Mouse (Mus musculus) heart, adult 9 months (tissue): Measurements from ENCODE around the gene Rxylt1.

Experiments
- DNase-seq, 2 experiments: peaks; one replicate each; pipeline ENCODE4 v3.0.0; 2022; ENCODE audit warnings: low spot score in 2 of 2

Rxylt1 gene

DNA sequence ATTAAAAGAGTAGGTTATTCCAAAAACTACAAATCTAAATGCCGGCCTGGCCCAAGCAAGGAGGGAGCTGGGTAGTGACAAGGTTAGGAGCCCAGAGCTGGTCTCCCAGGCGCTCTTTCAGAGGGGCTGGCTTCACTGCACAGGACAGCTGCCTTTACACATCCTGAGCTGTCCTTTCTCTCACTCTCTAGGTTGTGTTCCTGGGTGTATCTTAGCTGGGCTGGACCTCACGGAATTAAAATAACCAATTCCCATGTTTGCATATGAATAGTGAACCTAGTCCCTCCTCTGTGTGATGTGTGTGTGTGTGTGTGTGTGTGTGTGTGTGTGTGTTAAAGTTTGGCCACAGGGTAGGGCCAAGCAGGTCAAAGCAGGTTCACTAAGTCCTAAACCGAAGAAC, 52.2 kb downstream of the Rxylt1 start:
- DNase-seq = no peak

DNA sequence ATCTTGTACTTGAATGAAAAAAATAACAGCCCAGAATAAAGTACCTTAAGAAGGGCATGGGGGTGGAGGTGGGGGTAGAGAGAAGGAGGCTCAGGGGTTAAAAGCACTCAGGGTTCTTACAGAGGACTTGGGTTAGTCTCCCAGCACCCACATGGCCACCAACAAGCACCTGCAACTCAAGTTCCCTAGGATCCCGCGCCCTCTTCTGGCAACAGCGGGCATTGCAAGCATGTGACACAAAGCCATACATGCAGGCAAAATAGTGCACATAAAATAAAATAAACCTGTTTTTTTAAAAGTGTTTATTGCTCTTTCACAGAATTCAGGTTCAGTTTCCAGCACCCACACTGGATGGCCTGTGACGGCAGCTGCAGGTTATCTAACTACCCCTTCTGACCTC, 56.8 kb downstream of the Rxylt1 start:
- no peak for DNase-seq

DNA sequence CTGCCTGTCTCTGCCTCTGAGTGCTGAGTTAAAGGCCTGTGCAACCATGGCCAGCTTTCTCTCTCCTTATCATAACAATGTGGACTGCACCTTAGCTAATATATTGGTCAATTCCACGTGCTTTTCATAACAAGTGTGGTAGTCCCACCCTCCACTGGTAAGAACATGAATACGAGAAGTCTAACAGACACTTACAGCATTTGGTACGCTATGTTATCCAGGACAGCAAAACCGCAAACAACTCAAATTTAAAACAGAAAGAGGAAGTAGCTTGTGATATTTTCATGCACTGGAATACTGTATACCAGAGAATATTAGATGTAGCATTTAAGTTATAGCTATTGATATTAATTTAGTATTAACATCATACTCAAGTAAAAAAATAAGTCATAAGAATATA, 57.6 kb downstream of the Rxylt1 start:
- DNase-seq = no peak

DNA sequence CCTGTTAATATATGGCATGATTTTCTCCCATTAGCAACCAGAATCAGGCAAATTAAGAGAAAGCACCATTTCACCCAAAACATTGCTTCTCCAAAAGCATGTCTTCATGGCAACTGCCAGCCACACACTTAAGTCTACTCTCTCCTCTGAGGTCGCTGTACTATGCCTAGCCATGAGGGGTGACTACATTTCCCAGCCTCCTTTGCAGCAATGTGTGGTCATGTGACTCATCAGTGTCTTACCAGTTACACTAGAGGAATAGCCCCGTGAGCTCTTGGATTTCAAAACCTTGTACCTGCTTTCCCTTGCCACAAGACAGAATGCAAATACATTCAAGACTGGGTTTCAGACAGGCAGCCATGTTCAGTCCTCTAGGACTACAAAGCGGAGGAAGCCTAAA, 58.6 kb downstream of the Rxylt1 start:
- DNase-seq = no peak

DNA sequence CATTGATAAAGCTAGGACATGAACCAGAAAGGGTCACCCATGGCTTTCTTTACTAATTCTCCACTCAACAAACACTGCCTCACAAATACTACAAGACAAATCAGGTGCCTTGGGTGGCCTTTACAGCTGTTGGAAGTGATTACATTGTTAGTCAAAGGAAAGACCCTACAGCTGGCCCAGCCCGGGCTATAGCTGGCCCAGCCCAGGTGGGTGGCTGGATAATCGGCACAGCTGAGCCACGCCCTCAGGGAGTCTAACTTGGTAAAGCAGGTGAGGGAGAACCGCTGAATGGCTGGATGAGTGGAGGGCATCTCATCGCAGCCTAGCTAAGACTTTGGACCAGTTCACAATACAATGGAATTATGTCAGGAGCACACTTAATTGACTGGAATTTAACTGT, 63.9 kb downstream of the Rxylt1 start:
- no peak for DNase-seq

DNA sequence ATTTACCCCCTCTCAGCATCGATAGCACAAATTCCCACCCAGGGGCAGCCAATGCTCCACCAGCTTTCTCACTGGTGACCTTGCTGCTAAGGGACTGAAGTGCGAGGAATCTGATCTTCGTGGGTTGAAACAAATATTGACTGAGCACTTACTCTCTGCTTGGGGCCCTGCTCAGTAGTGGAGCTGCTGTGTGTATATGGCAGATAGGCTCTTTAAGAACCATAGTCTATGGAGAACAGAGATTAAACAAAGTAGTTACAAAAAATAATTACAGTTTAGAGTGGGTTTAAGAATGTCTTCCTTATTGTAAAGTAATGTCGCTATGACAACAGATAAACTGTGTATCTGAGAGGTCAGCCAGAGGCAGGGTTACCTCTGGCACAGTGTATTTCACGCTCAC, 66.8 kb downstream of the Rxylt1 start:
- no peak for DNase-seq

DNA sequence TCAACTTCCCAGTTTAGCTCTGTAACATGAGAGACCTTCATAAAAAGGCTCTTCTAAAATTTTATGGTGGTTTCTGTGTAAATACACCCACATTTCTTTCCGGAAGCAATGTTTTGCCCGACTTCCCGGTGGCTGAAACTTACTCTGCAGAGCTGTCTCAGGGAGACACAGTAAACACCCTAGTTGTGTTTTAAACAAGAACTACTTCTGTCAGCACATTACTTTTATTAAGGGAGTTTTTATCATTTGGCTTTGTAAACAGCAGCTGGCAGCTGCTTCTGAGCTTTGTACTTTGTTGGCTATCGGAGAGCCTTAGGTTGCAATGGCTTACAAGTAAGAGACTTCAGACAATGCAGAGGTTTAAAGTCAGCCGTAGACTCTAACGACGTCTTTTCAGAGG, 67.4 kb downstream of the Rxylt1 start:
- no peak for DNase-seq
